Mouse (Mus musculus) testis, adult 2 months (tissue): ENCODE measurements around the gene Esp16. TPM values are rescaled to one million over a fixed set of nuclear protein-coding genes. Genes with fewer than 3 reads are reported as not detected.
"Not testable (repeated sequence)": the region's sequence is repeated elsewhere in the genome, so short reads cannot be mapped to it uniquely, and the experiment has no call there.

ENCODE experiments used
- H3K27ac ChIP-seq: fragments of 200-500 bp; 2 replicates; pipeline ENCODE4 v1.5.1; 2012; ENCODE audit warnings: low read depth, low read length; ENCODE audit not compliant: control insufficient read depth, insufficient read depth
- H3K27me3 ChIP-seq: fragments of 200-500 bp; 2 replicates; pipeline ENCODE4 v1.6.1; 2012; ENCODE audit warnings: mild to moderate bottlenecking, low read length, moderate library complexity; ENCODE audit not compliant: control insufficient read depth, insufficient read depth
- H3K36me3 ChIP-seq: fragments of 200-500 bp; 2 replicates; pipeline ENCODE4 v1.6.1; 2012; ENCODE audit warnings: mild to moderate bottlenecking, low read length; ENCODE audit not compliant: control insufficient read depth, insufficient read depth
- H3K4me1 ChIP-seq: fragments of 200-500 bp; 2 replicates; pipeline ENCODE4 v1.6.1; 2012; ENCODE audit warnings: low read length; ENCODE audit not compliant: control insufficient read depth, insufficient read depth
- H3K4me3 ChIP-seq: fragments of 200-500 bp; 2 replicates; pipeline ENCODE4 v1.5.1; 2012; ENCODE audit warnings: low read depth, mild to moderate bottlenecking, low read length, moderate library complexity, mixed read lengths; ENCODE audit not compliant: control insufficient read depth
- polyA plus RNA-seq: library from polyadenylated mRNA; depleted of rRNA; stranded (reverse); fragments of >200 nt; gene quantifications from 2 replicates; pipeline ENCODE4 v1.2.3, GENCODE M21; 2012; rRNA removed

Gene Esp16
- polyA plus RNA-seq, result not detected in 2 replicates

DNA sequence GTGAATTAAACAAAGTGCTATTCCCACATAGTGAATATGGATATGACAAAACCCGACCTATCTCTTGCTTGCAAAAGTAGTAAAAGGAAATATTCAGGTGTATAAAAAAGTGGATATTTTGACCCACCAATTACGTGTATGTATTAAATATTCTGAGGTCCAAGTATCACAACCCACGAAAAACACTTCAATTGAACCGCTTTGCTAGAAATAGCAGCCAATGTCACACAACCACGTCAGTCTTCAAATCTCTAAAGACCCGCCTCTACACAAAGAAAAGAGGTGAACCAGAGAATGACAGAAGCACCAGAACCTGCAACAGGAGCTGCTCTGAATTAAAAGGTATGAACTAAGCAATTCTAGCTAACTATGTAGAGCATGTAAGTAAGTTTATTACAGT is at the start of gene Esp16:
TSS of gene Esp16 (plus strand) at position 301 of the 400 bp plus-strand sequence.
- H3K27me3 ChIP-seq, H3K36me3 ChIP-seq, H3K4me1 ChIP-seq, H3K27ac ChIP-seq, H3K4me3 ChIP-seq: not testable (repeated sequence)

DNA sequence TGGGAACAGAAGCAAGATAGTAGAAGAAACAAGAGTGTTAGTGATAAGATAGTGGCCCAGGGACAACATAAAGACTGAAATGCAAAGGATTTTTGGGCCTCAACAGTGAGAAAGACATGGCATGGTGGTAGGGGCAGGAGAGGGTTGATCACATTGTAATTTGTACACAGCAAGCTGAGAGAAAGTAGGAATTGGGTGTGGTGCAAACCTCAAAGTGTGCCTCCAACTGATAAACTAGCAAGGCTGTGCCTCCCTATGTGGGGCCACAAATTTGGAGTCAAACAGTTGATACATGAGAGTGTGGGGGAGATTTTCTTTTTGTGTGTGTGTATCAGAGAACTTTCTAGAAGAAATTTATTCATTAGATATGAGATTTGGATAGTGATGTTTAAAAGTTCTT is 37.9 kb upstream of the Esp16 start:
- not testable (repeated sequence) for H3K4me1 ChIP-seq, H3K4me3 ChIP-seq, H3K27ac ChIP-seq, H3K27me3 ChIP-seq, H3K36me3 ChIP-seq

Other genes with a start within 250 kb of the Esp16 start
- not detected in 2 replicates for gene Esp18, start 129.8 kb upstream of the Esp16 start, polyA plus RNA-seq
- not detected in 2 replicates for gene Esp15, start 104.8 kb downstream of the Esp16 start, polyA plus RNA-seq